Mouse (Mus musculus): Measurements from ENCODE around the gene Tmem256. TPM values are rescaled to one million over a fixed set of nuclear protein-coding genes. Genes with fewer than 3 reads are reported as not detected.
"Not testable (repeated sequence)": the region's sequence is repeated elsewhere in the genome, so short reads cannot be mapped to it uniquely, and the experiment has no call there.

The Tmem256 gene
- polyA plus RNA-seq, 1 experiment from 2014 or later = 434 TPM

GRCm38 (mm10) chr11:69863729-69864128, 25.4 kb downstream of the Tmem256 start:
- not testable (repeated sequence) for H3K4me3 ChIP-seq; H3K9me3 ChIP-seq; H3K4me1 ChIP-seq; ATAC-seq (ENCODE audit: borderline replicate concordance, extremely low read depth, low FRiP score, low TSS enrichment); H3K4me2 ChIP-seq; H3K36me3 ChIP-seq; H3K27ac ChIP-seq; H3K9ac ChIP-seq; H3K27me3 ChIP-seq
- 46% methylated on average over 3 of the region's 3 CpGs for WGBS

DNA sequence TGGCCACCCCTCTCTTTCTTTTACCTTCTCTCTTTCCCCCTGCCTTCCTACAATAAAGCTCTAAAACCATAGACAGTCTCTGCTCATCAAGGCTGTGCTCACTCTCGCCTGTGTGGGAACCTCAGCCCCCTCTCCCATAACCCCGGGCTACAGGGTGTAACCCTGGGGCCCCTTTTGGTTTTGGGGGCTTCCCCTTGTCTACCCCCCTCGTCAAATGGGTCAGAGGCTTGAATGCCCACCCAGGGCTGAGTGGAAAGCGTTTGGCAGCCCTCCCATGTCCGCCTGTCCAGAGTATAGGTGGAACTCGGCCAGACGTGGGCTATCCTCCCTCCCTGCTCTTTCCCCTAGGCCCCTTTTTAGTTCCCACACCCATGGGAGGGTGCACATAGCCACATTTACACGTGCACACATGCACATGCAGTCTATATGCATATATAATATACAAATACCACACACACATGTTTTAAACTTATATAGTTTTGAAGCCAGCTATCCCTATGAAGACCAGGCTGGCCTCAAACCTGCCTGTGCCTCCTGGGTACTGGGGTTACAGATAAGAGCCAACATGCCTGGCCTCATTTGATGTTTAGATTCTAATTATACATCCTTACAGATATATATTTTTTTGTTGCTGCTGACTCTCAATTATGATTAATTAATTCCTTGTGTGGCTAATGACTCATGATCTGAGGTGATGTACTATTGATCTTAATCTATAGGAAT, 26.0 kb downstream of the Tmem256 start:
- Histone ChIP-seq H3K27me3 (peaks cover 3% of the 10 kb centered on the region; the same call in 1 of the 2 replicates), H3K9me3 (no peaks in the 10 kb centered on the region), H3K4me2 (no peak overlapping the region), H3K4me1 (no peaks in the 10 kb centered on the region), H3K36me3 (no peaks in the 10 kb centered on the region), H3K27ac (no peak overlapping the region), H3K9ac (no peak overlapping the region), H3K4me3 (no peak overlapping the region)
- ATAC-seq (ENCODE audit: borderline replicate concordance, extremely low read depth, low FRiP score, low TSS enrichment) = no peak
- 37% methylated on average over 8 of the region's 8 CpGs for WGBS

DNA sequence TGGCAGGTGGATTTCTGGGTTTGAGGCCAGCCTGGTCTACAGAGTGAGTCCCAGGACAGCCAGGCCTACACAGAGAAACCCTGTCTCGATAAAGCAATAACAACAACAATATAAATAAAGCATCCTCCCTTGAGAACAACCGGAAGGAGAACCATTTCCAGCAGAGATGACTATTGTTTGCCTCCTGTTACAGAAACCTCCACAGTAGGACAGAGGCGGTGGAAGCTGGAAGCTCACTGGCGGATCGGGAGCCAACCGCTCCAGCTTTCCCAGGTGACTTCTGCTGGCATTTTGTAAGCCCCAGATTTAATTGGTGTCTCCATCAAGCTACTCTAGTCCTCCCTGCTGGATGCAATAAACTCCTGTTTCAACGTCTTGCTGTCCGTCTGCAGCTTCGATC, 27.2 kb downstream of the Tmem256 start:
- Histone ChIP-seq H3K9ac (no peak overlapping the region), H3K27ac (no peak overlapping the region), H3K27me3 (no peaks in the 10 kb centered on the region), H3K36me3 (no peaks in the 10 kb centered on the region), H3K9me3 (no peaks in the 10 kb centered on the region), H3K4me3 (no peak overlapping the region), H3K4me2 (no peak overlapping the region), H3K4me1 (no peaks in the 10 kb centered on the region)
- WGBS = 75% methylated on average over 9 of the region's 9 CpGs
- no peak for ATAC-seq (ENCODE audit: borderline replicate concordance, extremely low read depth, low FRiP score, low TSS enrichment)

DNA sequence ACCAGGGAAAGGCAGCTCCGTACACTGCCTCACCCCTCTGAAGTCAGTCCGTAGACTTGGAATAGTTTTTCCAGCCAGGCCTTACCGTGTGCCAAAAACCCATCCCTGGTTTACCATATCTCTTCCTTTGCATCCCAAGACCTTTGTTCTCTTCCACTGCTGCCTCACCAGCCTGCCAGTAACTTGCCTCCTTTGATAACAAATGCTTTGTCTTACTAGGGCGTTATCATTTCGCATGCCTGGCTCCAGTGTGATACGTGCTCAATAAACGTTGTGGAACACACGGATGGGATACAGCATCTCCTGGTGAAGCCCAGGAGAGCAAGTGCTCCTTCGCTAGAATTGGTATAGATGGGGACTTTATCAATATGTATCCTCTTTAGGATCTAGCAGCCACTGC, 29.0 kb downstream of the Tmem256 start:
- no peak for ATAC-seq (ENCODE audit: borderline replicate concordance, extremely low read depth, low FRiP score, low TSS enrichment)
- Histone ChIP-seq H3K4me1 (no peaks in the 10 kb centered on the region), H3K9me3 (no peaks in the 10 kb centered on the region), H3K36me3 (no peaks in the 10 kb centered on the region), H3K9ac (no peak overlapping the region), H3K4me2 (no peak overlapping the region), H3K4me3 (no peak overlapping the region), H3K27ac (no peak overlapping the region), H3K27me3 (no peaks in the 10 kb centered on the region)
- WGBS = 55% methylated on average over 9 of the region's 9 CpGs

- H3K27ac ChIP-seq = no peak overlapping the region
- WGBS = 95% methylated on average over 2 of the region's 2 CpGs
These were observed 32.2 kb downstream of the Tmem256 start for GRCm38 (mm10) chr11:69870289-69871069.

DNA sequence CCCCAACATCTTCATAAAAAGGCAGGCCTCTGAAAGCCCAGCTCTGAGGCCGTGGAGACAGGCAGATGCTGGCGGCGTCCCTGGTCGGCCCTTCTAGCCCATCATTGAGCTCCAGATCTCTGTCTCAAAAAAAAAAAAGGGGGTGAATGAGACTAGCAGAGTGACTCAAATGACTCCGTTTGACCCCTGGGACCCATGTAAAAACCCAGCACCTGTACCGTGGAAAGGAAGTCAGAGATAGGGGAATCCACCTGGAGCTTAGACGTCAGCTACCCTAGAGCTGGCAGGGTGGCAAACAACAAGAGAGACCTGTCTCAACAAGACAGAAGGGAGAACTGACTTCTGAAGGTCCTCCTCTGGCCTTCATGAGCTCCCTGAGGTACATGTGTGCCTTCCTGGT, 33.5 kb downstream of the Tmem256 start:
- Histone ChIP-seq H3K9ac (no peak overlapping the region), H3K4me2 (no peak overlapping the region), H3K36me3 (no peaks in the 10 kb centered on the region), H3K9me3 (no peaks in the 10 kb centered on the region), H3K4me3 (no peak overlapping the region), H3K27me3 (no peaks in the 10 kb centered on the region), H3K4me1 (peaks cover 16% of the 10 kb centered on the region), H3K27ac (no peak overlapping the region)
- 83% methylated on average over 7 of the region's 7 CpGs for WGBS
- no peak for ATAC-seq (ENCODE audit: borderline replicate concordance, extremely low read depth, low FRiP score, low TSS enrichment)

More at GRCm38 (mm10) chr11:69870289-69871069, 32.2 kb downstream of the Tmem256 start:
- Histone ChIP-seq H3K4me1 (peaks cover 3% of the 10 kb centered on the region), H3K9me3 (no peaks in the 10 kb centered on the region), H3K4me2 (no peak overlapping the region), H3K27me3 (no peaks in the 10 kb centered on the region), H3K36me3 (no peaks in the 10 kb centered on the region), H3K9ac (no peak overlapping the region), H3K4me3 (no peak overlapping the region)
- no peak for ATAC-seq (ENCODE audit: borderline replicate concordance, extremely low read depth, low FRiP score, low TSS enrichment)

DNA sequence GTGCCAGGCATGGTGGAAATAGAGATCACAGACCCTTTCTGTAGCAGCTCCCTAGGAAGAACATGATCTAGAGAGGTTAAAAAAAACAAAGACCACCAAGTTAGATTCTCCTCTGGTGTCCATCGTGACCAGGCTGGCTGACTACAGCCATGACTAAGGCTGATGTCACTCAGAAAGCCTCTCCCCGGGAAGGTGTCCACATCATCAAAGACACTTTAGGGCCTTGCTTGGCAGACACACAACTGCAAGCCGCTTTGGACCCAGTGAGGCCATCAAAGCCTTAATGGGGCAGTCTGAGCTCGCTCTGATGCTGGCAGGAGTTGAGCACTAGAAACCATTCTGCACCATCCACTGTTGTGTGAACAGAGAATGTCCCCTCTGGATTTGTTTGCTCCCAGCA, 34.1 kb downstream of the Tmem256 start:
- H3K36me3 ChIP-seq = no peaks in the 10 kb centered on the region
- H3K4me1 ChIP-seq = peaks cover 23% of the 10 kb centered on the region
- no peak overlapping the region for H3K27ac ChIP-seq
- no peak overlapping the region for H3K4me3 ChIP-seq
- no peak overlapping the region for H3K9ac ChIP-seq
- H3K4me2 ChIP-seq = no peak overlapping the region
- 70% methylated on average over 4 of the region's 4 CpGs for WGBS
- ATAC-seq (ENCODE audit: borderline replicate concordance, extremely low read depth, low FRiP score, low TSS enrichment) = no peak
- no peaks in the 10 kb centered on the region for H3K9me3 ChIP-seq
- H3K27me3 ChIP-seq = no peaks in the 10 kb centered on the region

GRCm38 (mm10) chr11:69876186-69876585, 37.9 kb downstream of the Tmem256 start:
- H3K9me3 ChIP-seq = no peaks in the 10 kb centered on the region
- H3K27me3 ChIP-seq = no peaks in the 10 kb centered on the region
- no peaks in the 10 kb centered on the region for H3K36me3 ChIP-seq
- H3K4me3 ChIP-seq = no peak overlapping the region
- peak overlapping the region; percentile 60 for H3K27ac ChIP-seq
- peak overlapping the region; percentile 3; the same call in 1 of the 2 replicates for H3K4me2 ChIP-seq
- H3K9ac ChIP-seq = no peak overlapping the region
- ATAC-seq (ENCODE audit: borderline replicate concordance, extremely low read depth, low FRiP score, low TSS enrichment) = peak; percentile 15; the same call in 1 of the 2 replicates
- H3K4me1 ChIP-seq = peaks cover 51% of the 10 kb centered on the region
- 16% methylated on average over 7 of the region's 7 CpGs for WGBS

DNA sequence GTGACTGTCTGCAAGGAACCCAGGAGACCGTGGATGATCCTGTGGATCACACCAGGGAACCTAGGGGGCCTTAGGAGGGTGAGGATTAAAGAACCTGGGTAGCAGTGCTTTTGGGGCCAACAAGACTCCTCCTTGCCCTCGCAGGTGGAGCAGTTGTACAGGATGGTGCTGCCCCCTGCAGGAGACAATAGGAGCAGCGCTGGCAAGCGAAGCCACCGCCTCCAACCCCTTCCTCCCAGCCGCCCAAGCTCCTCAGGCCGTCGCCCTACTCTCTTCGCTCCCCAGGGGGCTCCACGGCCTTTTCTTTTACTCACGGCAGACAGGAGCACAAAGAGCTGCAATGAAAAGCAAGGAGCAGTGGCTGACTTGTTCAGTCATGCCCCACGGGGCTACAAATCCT, 38.6 kb downstream of the Tmem256 start:
- peak; percentile 19; the same call in 1 of the 2 replicates for ATAC-seq (ENCODE audit: borderline replicate concordance, extremely low read depth, low FRiP score, low TSS enrichment)
- H3K4me3 ChIP-seq = peak overlapping the region; percentile 4; the same call in 1 of the 2 replicates
- H3K36me3 ChIP-seq = no peaks in the 10 kb centered on the region
- H3K9ac ChIP-seq = no peak overlapping the region
- no peaks in the 10 kb centered on the region for H3K27me3 ChIP-seq
- no peaks in the 10 kb centered on the region for H3K9me3 ChIP-seq
- peaks cover 58% of the 10 kb centered on the region for H3K4me1 ChIP-seq
- H3K4me2 ChIP-seq = peak overlapping the region; percentile 40
- H3K27ac ChIP-seq = peak overlapping the region; percentile 60
- WGBS = 5% methylated on average over 12 of the region's 12 CpGs

- peak within 1 kb of the TSS; percentile 4 for H3K4me3 ChIP-seq
- 79% methylated on average over 11 of the region's 11 CpGs for WGBS
- peak within 1 kb of the TSS; percentile 60 for H3K27ac ChIP-seq
- H3K4me2 ChIP-seq = peak within 1 kb of the TSS; percentile 78
- H3K9me3 ChIP-seq = no peaks in the 10 kb centered on the region
- peaks cover 64% of the 10 kb centered on the region for H3K4me1 ChIP-seq
- H3K36me3 ChIP-seq = no peaks in the 10 kb centered on the region
- H3K27me3 ChIP-seq = no peaks in the 10 kb centered on the region
- no peak for ATAC-seq (ENCODE audit: borderline replicate concordance, extremely low read depth, low FRiP score, low TSS enrichment)
- no peak within 1 kb of the TSS for H3K9ac ChIP-seq
These were observed 39.6 kb downstream of the Tmem256 start, which contains the start of gene Tmem95 for GRCm38 (mm10) chr11:69877878-69878277. Gene Tmem95, minus strand, starts transcription at chr11:69878018.

- Histone ChIP-seq H3K9me3 (no peaks in the 10 kb centered on the region), H3K9ac (no peak overlapping the region), H3K27ac (no peak overlapping the region), H3K36me3 (no peaks in the 10 kb centered on the region), H3K27me3 (no peaks in the 10 kb centered on the region), H3K4me2 (no peak overlapping the region), H3K4me1 (peaks cover 64% of the 10 kb centered on the region), H3K4me3 (no peak overlapping the region)
- WGBS = 76% methylated on average over 3 of the region's 3 CpGs
- ATAC-seq (ENCODE audit: borderline replicate concordance, extremely low read depth, low FRiP score, low TSS enrichment) = no peak
These were observed 40.1 kb downstream of the Tmem256 start for GRCm38 (mm10) chr11:69878399-69878798.

DNA sequence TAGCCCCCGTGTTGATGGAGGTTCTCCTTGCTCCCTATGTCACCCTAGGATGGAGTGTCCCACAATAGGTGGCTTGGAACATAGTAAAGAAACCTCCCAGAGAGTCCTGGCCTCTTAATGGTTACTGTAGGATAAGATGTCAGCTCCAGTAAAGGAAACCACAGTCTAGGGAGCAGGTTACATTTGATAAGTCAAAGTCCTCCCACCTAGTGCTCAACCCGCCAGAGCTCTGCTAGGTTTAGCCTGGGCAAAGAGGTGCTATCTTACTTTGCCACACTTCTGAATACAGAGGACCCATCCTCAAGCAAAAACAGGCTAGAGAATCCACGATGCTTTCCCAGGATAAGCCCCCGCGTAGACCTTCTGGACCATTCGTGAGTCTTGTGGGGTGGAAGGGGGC, 40.6 kb downstream of the Tmem256 start:
- Histone ChIP-seq H3K27ac (no peak overlapping the region), H3K36me3 (no peaks in the 10 kb centered on the region), H3K9ac (no peak overlapping the region), H3K4me3 (peak overlapping the region; percentile 0; the same call in 1 of the 2 replicates), H3K4me2 (peak overlapping the region; percentile 78), H3K9me3 (no peaks in the 10 kb centered on the region), H3K27me3 (no peaks in the 10 kb centered on the region), H3K4me1 (peaks cover 67% of the 10 kb centered on the region)
- ATAC-seq (ENCODE audit: borderline replicate concordance, extremely low read depth, low FRiP score, low TSS enrichment) = no peak
- WGBS = 77% methylated on average over 6 of the region's 6 CpGs

Data from lung, embryonic 15.5 days (tissue).